Mouse (Mus musculus): ENCODE data around the gene Creg1.

The Creg1 gene

DNA sequence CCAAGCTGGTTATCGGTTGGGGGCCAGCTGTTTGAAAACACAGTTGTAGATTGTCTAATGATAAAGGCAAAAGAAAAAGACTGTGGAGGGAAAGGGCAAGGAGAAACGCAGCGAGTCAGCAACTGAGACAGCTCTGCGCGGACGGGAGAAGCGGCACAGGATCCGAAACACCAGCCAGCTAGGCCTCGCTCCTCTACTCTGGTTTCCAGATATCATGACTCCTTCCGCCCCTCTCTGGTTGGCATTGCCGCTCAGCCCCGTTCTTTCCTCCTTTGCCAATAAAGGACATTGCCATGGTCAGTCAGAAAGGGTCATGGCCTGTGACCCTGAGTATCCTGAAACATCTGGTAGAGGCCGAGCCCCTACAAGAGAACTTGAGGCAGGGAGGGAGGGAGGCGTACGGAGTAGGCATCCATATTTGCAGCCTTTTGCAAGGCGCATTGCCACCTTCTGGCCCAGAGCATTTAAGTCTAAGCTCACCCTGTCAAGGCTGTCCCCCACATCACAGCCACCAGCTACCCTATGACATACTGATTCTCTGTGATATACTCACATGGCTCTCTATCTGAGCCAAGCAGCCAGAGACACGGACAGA, 25.6 kb downstream of the Creg1 start:
- no peak for DNase-seq

DNA sequence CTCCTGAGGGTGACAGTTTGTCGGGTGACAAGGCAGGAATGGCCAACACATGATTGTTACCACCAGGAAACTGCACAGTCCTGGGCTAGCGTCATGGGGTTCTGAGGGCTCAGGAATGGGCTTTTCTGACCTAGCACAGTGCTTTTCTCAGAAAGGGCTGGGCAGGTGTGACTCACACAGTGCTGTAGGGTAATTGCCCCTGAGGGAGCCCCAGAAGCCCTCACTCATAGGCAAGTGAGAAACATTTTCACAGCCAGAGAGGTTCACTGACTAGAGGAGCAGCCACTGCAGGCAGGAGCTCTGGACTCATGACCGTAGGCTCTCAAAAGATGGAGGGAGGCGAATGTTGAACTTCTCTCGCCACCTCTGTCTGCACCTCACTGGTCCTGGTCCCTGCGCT, 26.4 kb downstream of the Creg1 start:
- no peak for DNase-seq

GRCm38 (mm10) chr1:165790461-165791210, 27.1 kb downstream of the Creg1 start:
- DNase-seq, result no peak

- DNase-seq, result no peak
Observed at GRCm38 (mm10) chr1:165791411-165791810, 27.9 kb downstream of the Creg1 start.

DNA sequence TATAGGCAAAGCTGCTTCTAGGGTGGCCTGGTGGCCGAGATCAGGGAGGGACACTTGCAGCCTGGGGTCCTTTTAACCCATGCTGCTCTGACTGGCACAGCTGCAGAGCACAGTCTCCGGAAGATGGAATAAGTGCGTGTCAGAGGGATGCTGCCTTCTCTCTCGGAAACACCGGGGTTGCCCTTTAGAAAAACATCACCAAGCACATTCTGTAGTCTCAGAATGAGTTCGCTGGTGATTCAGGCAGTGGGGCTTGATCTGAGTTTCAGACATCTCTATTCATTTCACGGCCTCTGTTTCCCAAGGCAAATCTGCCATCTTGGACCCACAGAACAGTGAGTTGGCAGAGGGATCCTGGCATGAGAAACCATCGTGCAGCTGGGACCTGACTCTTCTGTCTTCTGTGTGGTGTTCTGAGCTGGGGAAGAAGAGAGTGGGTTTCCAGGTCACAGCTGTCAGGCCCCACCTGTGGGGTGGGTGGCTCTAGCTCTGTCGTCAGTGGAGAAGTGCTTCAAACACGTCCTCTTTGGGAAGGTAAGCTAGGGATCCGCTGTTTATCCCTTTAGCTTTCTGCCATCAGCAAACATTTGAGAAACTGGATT, 38.3 kb downstream of the Creg1 start:
- DNase-seq, result no peak

DNA sequence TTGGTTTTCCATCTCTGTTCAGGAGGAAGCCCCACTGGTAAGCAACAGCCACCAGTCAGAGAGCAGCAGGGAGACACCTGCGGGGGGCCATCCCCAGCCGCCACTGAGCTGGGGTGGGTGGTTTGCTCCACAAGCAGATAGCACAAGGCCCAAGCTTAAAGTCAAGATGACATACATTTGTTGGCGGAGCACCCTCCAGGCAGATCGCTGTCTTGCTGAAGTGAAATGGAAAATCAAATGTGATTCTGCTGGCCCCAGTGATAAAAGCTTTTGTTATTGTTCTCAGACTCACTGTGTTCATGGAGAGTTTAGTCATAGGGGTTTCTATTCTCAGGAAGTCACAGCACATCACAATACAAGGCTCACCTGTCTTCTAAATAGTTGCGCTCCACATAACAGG, 39.6 kb downstream of the Creg1 start:
- no peak for DNase-seq

GRCm38 (mm10) chr1:165804133-165804532, 40.6 kb downstream of the Creg1 start:
- no peak for DNase-seq

DNA sequence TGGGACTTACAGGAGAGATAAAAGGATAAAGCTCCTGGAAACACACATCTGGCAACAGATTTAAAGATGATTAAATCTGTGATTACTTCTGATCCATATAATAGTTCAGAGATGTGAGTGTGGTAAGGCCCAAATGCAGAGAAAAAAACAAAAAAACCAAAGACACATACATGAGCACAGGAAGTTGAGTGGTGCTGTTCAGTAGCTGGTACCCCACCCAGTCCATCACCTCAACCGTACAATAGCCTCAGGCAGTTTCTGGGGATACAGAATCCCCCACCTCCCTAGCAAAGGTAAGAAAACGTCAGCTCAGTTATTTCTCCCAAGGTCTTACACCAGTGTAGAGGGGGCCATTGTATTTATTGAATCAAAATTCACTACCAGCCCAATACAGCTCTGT, 47.1 kb downstream of the Creg1 start:
- no peak for DNase-seq

- no peak for DNase-seq
Observed at GRCm38 (mm10) chr1:165811170-165811569, 47.6 kb downstream of the Creg1 start.

DNA sequence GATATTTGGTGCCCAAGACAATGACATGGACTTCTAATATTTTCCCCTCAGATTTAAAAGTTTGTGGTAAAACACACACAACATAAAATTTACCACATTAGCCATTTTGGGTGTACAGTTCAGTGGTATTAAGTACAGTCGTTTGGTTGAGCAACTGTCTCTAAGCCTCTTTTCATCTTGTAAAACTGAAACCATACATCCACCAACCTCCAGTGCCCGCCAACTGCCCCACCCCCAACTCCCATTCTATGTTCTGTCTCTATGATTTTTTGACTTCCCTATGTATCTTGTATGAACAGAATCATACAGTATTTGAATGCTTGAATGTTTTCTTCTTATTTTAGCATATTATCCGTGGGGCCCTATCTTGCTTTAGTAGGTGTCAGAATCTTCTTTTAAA, 49.2 kb downstream of the Creg1 start:
- DNase-seq, result no peak

GRCm38 (mm10) chr1:165814116-165814515, 50.6 kb downstream of the Creg1 start:
- DNase-seq, result no peak

GRCm38 (mm10) chr1:165814521-165815278, 51.2 kb downstream of the Creg1 start:
- no peak for DNase-seq

DNA sequence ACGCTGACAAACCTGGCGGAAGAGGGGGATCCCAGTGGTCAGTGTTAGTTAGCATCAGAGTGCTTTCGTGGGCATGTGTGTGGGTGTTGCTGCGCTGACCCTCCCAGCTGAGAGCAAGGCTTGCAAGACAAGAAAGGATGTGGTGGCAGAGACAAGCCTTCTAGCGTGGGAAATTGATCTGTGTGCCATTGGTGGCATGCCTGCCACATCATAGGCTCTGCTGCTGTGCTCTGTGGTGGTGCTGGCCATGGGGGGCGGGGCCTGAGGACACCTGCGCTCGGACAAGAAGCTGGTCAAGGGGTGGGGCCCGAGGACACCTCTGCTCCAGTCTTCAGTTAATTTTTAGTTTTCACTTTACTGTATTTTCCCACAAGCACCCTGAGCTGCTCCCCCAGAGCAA, 52.8 kb downstream of the Creg1 start:
- DNase-seq, result no peak

DNA sequence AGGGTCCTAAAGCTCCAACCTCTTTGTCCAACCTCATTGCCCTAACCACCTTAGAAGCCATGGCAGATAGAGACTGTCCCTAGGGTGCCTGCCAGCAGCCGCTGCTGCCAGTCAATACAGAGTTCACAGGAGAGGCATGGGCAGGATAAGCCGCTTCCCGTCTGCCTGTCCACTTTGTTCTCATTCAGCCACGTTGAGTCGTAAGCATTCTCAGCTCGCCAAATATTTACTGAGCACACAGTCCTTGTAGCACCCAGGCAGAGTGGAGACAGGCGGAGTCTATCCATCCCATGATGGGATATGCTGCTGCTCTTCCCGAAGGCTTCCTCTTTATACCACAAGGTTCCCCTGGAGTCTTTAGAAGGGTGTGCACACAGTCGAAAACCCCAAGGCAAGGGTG, 53.7 kb downstream of the Creg1 start:
- DNase-seq, result no peak

DNA sequence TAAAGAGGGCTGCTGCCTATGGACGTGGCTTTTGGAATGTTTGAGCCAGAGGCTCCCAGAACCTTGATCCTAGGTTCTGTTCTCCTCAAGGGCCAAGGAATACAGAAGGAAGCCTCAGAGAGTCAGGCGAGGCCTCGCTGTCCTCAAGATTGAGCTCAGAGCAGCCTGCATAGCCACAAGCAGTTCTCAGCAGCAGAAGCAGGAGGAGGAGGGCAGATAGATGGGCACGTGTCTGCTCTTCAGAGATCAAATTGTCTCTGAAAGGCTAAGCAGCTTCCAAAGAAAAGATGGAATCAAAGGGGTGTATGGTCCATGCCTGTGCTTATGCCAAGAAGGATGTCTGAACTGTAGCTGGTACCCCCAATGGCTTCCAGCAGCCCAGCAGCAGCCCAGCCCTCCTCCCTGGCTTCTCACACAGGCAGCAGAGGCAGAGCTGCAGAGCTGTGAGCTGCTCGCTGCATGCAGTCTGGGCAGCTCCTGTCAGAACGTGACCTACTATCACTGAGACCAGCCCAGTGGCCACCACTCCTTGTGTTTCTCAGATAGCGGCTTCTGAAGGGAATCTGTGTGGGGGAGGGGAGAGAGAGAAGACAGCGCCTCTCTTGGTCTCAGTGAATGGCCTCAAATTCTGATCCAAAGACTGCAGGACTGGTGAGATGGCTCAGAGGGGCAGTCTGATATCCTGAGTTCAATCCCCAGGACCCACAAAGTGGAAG, 54.8 kb downstream of the Creg1 start:
- no peak for DNase-seq

GRCm38 (mm10) chr1:165819147-165819546, 55.6 kb downstream of the Creg1 start:
- no peak for DNase-seq

DNA sequence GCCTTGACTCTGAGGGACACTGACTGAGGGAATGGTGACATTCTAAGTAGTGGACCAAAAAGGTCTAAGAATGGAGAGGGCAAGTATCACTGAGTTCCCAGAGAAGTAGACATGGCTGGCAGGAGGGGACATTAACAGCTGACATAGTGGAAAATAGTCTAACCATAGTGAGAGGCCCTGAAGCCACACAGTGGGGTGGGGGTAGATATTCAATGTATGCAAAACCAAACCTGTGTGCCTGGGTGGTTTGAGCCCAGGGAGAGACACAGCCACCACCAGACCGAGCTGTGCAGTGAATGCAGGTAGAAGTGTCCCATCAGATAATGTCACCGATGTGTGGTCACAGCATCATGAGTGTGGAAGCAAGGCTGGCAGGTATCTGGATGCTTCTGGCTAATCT, 58.5 kb downstream of the Creg1 start:
- DNase-seq, result no peak

Measured in kidney, postnatal 36 days (tissue).